Mouse (Mus musculus) CD4-positive helper T cell, adult 2 months (primary cell): ENCODE measurements around the gene Scube2.

Experiments used
- DNase-seq: peaks from one replicate; pipeline ENCODE4 v3.0.0-alpha.2; 2012; ENCODE audit warnings: low read depth, missing footprints, low spot score

The Scube2 gene

DNA sequence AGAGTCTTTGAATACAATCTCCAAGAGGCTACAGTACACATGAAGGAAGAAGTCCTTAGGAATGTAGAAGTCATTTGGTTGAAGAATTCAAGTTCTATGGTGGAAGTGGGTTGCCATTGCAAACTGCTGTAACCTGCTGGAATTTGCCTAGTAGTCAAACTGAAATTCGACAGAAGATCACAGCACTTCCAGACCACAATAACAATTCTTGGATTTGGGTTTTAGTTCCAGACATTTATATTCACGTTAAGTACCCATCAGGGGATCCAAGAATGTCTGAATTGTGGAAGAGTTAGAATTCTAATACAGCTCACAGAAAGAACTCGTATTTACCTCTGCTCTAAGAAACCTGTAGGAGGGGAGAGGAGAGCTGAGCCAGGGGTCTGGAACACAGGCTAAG lies 14.9 kb downstream of the Scube2 start:
- DNase-seq: no peak

- DNase-seq: no peak
These were observed 15.6 kb downstream of the Scube2 start for GRCm38 (mm10) chr7:109849750-109850434.

DNA sequence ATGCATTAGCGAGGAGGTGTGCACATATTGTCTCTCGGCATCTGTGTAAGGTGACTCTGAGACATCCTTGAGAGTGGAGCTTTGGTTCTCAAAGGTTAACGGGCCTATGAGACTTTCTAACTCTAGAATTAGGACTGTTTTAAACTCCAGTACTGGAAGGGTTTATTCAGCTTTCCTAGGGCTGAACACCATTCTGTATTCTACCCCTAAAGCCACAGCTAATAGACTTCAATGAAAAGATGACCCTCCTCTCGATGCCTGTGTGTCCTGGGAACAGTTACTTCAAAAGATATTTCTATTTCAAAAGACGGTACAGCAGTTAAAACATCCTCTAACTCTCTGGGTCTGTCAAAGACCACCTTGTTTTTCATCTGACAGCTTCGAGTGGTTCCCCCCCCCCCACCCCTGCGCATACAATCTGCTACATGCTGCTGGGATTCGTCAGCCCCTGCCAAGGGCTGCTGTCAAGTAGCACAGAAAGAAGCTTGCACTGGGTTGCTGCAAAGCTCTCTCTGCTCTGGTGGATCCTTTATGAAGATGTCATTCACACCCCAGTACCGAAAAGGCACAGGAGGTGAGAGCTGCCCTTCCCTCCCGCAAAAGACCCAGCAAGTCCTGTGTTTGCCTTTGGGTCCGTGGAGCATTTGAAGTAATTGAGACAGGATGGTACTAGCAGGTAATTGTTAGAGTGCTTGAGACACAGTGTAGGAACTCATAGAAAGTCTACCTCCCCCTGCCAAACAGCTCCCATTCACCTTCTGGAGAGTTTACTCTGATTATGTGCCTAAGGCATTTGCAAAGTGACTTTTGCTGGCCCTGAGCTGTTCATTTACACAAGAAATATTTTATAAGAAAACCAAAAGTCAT lies 16.4 kb downstream of the Scube2 start:
- DNase-seq: no peak

DNA sequence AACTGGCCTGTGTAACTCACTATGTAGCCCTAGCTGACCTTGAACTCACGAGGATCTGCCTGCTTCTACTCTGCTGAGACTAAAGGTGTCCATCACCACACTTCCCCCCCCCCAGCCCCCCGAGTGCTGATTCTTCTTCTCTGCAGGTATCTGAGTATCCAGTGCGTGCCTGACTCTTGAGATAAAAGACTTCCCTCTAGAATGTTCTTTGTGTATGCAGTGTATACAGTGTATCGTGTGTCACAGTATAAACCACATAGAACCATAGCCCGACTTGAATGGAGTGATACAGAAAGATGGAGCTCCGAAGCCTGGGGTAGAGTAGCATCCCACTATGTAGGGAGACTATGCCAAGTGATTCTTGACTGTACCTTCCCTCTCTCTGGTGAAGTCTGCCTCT lies 21.4 kb downstream of the Scube2 start:
- DNase-seq: no peak

DNA sequence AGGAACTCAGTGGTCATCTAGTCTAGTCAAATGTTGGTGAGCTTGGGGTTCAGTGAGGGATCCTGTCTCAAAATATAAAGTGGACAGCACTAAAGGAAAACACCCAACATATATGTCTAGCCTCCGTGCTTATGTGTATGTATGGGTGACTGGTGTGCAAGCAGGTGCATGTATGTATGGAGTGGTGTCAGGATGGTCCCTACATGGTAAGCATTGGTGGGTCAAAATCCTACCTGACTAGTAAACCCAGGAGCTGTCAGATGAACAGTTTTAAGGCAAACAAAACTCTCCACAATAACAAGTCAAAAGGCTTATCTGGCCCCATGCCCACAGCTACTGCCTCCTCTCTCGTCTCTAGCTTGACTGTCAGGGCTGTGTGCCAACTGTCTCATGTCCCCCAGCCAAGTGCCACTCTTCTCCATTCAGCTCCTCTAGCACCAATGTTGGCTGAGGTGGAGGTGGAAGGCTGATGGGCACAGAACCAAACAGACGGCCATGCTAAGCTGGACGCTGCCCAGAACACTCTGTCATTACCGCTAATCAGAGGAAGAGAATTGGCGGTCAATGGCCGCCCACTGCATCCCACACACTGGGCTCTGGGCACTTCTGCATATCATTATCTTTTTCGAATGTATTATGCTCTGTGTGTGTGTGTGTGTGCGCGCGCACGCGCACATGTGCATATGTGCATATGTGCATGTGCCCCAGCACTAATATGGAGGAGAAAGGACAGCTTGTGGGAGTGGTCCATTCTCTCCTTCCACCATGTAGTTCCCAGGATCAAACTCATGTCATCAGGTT lies 23.7 kb downstream of the Scube2 start:
- no peak for DNase-seq

GRCm38 (mm10) chr7:109841031-109841430 lies 24.4 kb downstream of the Scube2 start:
- DNase-seq: no peak

DNA sequence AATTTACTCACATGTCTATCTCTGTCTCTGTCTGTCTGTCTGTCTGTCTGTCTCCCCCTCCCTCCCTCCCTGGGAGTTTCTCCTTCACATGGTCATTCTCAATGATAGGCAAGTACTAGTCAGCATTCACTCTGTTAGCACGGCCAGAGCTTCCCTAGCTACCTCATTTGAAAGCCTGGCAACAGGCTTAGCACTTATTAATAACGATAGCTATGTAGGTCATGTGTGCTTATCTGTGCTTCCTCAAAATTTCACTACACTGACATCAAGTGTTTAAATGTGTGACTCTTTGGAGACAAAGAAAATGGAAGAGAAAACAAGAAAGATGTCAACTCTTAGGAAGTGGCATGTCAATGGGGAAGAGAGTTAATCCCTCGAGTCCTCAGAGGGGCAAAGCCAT lies 26.9 kb downstream of the Scube2 start:
- no peak for DNase-seq

DNA sequence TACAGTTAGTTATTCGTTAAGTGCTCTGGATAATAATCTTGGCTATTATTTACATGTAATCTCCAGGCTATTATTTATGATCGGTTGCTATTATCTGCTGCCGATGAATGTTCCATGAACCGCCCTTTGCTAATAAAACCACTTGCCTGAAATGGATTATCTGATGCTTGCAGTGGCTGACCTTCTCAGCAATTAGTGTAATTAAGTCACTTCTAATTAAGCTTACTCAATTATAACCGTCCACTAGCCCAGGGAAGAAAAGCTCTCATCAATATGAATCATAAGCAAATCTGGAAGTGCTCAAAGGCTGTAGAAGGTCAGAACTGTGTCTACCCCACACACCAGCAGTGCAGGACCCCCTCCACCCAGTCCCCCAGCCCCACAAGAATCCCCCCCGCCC lies 27.8 kb downstream of the Scube2 start:
- no peak for DNase-seq

- DNase-seq: no peak
These were observed 30.6 kb downstream of the Scube2 start for GRCm38 (mm10) chr7:109834894-109835293.

DNA sequence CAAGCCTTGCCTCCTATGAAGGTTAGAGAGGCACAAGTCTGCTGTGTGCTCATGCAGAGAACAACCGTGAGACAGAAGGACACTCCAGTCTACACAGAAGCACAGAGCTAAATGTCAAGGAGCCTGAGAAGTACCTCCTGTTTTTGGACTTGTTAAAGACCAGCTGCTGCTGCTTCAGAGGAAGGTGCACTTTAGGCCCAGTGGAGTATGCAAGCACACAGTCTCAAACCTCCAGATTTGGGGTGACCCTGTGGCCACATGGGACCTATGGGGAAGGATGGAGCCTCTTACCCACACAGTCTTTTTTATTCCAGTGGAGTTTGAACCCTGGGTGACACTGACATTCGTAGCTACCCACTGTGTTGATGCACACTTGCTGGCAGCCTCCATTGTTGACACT lies 34.1 kb downstream of the Scube2 start:
- no peak for DNase-seq

- no peak for DNase-seq
These were observed 38.6 kb downstream of the Scube2 start for GRCm38 (mm10) chr7:109826911-109827310.

DNA sequence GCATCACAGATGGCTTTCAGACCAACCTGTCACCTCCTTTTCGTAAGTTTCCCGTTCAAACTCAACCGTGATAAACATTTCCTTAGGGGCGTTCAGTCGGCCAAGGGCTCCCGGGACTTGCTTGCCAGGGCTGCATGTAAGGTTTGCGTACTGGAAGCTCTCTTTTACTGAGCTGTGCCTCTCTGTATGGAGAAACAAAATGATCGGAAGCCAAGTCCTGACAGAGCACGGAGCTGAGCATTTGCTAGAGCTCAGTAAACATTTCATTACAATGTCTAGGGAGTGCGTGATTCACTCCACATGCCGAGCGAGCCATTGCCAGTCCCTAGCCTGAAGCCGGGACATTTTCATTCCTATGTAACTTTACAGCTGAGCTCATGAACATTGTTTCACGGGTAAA lies 40.2 kb downstream of the Scube2 start:
- no peak for DNase-seq

DNA sequence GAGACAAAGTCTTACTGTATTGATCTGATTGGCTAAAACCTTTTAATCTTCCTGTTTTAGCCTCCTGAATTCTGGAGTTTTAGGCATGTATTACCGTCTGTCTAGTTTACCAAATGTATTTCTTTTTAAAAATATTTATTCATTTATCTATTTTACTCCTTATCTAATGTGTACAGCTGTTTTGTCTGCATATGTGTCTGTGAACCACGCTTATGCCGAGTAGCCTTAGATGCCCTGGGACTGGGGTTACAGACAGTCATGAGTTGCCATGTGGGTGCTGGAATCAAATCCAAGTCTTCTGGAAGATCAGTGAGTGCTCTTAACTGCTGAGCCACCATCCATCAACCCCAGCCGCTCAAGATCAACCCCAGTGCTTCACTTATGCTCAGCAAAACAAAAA lies 46.9 kb downstream of the Scube2 start:
- DNase-seq: no peak

GRCm38 (mm10) chr7:109817954-109818353 lies 47.5 kb downstream of the Scube2 start:
- DNase-seq: no peak

- DNase-seq: no peak
These were observed 51.9 kb downstream of the Scube2 start for GRCm38 (mm10) chr7:109813330-109814140.

GRCm38 (mm10) chr7:109807616-109808485 lies 57.6 kb downstream of the Scube2 start:
- no peak for DNase-seq

DNA sequence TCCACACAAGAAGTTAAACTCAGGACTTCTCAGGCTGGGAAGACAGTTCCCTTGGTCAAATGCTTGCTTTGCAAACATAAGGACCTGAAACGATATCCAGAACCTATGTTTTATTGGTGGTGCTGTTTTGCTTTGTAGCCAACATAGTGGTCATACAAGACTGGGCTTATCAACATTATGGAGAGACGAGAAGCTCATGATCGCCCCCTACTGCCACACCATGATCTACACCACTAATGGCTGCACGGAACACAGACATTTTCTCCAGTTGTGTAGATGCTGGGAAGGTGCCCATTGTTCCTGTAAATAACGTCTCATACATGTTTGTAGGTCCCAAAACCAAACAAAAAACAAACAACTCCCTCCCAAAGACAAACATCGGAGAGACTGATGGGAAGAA lies 60.6 kb downstream of the Scube2 start:
- peak; percentile 45 for DNase-seq

- no peak for DNase-seq
These were observed 61.1 kb downstream of the Scube2 start for GRCm38 (mm10) chr7:109804355-109804754.

- no peak for DNase-seq
These were observed 62.0 kb downstream of the Scube2 start for GRCm38 (mm10) chr7:109803516-109803915.

DNA sequence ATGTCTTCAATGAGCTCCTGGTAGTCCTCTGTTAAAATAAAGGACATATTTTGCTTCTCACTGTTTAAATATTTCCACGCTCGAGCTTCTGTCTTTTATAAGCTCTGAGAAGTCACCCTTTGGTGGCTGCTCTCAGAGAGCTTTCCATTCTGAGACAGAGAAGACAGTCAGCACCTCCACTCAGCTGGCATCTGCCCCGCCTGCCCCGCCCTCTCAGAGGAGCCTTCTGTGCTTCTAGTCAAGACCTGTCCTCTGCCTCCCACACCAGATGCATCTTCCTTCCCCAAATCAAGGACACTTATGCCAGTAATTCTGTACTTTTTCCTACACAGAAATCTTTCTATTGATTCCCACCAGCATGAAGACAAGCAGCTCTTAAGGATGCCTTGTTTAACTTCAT lies 64.9 kb downstream of the Scube2 start:
- DNase-seq: no peak
